Mouse (Mus musculus) urinary bladder, postnatal 14 days (tissue): Measurements from ENCODE around the gene Ccz1.

ENCODE experiments used
- DNase-seq: peaks from one replicate; pipeline ENCODE4 v3.0.0; 2021; ENCODE audit warnings: low spot score

Ccz1 gene

DNA sequence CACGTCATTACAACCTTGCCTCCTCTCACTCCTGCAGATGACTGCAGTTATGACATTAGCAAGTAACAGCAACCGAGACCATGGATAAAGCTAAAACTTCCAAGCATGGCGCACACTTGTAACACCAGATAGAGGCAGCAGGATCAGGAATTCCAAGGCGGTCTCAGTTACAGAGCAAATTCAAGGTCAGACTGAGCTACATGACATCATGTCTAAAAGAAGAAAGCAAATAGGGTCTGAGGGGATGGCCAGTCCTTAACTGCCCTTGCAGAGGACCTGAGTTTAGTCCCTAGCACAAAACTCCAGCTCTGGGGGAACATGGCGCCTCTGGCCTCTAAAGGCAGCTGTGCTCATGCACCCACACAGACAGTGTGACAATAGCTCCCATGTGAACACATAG lies 20.8 kb downstream of the Ccz1 start:
- DNase-seq = no peak

DNA sequence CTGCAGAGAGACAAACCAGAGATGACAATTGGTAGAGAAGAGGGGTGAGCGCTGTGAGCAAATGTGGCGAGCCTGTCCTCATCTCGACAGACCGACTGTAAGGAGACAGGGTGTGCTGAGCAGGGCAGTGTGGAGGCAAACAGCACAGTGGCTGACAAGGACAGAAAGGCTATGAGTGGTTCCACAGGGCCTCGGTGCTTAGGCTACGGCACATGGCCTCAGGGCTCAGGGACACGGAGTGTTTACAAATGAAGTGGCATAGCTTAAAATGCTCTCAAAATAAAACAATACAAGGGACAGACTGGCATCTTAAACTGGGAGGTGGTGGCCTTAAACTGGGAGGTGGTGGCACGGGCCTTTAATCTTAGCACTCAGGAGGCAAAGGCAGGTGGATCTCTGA lies 21.4 kb downstream of the Ccz1 start:
- no peak for DNase-seq

DNA sequence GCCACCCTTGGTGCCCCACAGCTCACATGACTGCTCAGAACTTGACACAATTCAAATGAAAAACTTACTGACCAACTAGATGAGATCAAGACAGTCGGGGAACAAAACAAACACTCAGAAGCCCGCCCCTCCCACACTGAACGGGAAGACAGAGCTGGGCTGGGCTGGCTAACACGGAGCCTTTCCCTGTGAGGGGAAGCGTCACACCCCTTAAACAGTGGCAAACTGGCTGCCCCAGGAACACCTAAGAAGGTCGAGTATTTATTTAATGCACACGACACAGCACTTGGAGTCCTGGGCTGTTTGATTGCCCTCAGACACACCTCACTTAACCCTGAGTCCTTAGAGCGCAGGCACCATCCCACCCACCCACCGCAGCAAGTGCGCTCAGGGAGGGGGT lies 22.0 kb downstream of the Ccz1 start:
- no peak for DNase-seq

DNA sequence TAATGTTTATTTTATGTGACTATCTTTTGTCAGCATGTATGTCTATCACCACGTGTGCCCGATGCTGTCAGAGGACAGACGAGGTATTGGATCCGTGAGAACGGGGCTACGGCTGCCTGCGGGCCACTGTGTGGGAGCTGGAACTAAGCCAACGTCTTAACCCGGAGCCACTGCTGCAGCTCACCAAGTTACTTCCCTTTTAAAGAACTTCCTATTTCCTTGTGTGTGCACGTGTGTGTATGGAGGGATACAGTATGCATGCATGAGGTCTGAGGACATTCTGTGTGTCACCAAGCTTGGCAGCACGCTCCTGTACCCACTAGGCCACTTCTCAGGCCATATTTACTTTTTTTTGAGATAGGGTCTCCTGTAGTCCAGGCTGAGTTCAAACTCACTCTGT lies 24.6 kb downstream of the Ccz1 start:
- DNase-seq = no peak

DNA sequence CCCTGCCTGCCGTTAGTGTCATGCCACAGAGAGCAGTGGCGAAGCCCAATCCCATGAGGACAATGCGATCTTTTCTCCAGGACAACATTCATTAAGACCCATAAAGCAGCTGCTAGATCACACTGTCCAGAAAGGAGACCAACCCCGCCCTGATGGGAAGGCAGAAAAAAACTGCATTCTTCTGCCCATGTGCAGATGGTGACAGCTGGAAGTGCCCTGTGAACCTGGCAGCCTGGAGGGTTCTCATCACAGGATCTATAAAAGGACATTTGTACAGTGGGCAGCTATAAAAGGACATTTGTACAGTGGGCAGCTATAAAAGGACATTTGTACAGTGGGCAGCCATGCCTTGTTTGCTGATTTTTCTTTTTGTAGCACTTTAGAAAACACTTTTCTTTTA lies 25.6 kb downstream of the Ccz1 start:
- DNase-seq = no peak

DNA sequence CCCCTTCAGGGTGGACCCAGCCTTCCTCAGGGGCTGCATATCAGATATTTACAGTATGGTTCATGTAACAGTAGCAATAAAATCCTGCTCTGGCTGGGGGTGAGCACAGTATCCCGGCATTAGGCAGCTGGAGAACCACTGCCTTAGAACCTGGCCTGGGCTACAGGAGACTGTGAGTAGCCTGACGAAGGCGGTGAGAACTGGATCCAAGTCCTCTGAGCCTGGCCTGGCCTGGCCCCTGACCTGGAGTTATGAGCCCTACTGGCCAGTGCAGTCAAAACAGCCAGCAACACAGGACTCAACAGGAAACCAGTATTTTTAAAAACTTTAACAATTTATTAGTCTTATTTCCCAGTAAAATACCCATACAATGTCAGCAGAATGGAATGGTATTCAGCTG lies 27.1 kb downstream of the Ccz1 start:
- no peak for DNase-seq

DNA sequence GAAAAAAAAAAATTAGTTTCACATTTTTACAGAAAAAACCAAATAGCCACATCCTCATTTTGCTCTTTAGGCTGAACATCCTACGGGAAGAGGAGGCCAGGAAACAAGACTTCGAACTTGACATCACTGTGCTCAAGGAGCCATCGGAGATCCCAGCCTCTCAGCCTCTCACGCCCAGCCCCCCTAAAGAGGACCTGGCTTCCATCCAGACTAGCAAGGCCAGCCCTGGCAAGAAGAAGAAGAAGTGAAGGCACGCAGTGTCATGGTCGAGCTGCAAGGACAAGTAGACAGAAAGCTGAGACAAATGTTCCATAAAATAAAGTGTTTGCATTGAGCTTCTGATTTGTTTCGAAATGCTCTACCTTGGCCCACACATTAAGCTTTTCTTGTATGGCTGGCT lies 29.3 kb downstream of the Ccz1 start:
- DNase-seq = no peak

DNA sequence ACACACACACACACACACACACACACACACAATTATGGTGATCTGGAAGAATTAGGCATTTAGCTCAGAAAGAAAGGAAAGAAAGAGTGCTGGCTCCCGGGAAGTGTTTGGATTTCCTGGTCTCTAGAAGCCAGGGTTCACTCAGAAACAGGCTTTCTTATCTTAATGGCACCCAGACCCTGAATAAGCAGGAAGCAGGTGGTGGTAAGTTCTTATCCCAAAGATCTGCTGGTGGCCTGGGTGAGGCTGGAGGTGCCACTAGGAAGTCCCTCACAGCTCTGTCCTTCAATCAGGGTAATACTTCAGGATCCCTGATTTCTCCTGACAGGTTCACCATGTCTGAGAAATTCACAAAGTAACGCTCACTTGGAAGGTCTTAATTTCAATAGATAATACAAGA lies 32.3 kb downstream of the Ccz1 start:
- no peak for DNase-seq

DNA sequence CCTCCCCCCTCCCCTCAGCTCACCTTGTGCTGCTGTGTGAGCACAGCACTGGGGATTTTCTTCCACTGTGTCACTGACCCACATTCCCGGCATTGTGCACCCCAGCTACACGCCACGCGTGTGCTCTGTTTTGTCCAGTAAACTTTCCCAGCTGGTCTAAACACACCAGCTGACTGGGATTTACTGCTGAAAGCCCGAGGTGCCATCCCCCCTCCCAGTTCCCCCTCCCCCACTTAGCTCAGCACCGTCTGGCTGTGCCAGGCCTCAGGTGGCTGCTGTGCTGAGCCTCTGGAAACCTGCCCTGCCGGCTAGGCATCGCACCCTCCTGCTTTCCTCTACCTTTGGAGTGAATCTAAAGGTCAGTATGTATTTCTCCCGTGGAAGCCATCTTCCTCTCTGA lies 33.8 kb downstream of the Ccz1 start:
- peak; percentile 24 for DNase-seq

DNA sequence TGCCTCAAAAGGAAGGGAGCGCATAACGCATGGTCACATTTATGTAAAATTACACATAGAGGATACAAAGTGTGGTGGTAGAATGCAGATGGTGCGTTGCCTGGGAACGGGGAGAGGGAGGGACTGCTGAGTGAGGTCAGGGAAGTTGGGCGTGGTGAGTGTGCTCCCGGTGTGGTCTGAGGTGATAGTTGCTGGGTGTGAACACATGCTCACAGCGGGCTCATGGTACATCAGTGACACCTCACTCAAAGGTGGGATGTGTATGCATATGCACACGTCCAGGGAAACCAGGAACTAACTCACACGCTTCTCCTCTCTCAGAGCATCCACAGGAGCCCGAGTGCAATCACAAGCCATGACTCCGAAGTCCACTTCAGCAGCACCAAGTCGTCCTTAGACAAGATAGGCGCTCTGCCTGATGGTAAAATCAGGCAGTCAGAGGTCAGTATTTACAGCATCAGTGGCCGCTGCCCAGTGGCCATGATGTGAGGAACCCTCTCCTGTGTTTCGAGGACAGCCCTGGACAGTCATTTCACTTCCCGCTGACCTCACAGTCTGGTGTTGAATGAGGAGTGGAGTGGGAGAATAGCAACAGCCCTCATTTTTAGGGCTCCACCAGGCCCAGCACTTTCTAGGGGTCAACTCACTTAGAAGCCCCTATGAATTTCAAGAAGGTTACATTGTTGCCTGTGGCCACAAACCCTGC lies 37.8 kb downstream of the Ccz1 start:
- DNase-seq = no peak

DNA sequence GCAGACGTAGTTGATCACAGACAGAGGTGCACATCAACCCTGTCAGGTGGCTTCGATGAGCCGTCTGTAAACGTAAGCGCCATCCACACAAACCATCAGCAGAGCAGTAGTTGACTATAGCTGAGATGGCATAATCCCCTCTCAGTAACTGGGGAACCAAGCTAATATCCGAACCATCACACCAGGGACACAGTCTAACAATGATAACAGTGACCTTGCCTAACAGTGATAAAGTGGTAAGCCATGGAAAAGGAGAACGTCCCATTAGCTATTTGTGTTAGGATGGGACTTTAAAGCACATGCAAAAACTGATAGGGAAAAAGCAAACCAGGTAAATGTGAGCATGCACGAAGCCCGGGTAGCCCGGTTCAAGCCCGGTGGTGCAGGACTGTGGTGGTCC lies 38.4 kb downstream of the Ccz1 start:
- no peak for DNase-seq

DNA sequence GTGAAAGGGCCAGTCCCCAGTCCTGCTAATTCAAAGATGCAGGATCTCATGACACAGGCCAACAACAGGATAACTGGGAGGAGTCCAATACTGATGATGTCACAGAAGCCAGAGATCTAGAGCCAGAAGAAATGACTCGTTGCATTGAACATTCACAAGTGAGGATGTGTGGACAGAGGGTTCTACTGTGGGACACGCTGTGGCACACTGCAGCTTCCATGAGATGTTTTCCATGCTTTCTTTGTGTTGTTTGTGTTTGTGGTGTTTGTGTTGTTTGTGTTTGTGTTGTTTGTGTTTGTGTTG lies 39.1 kb downstream of the Ccz1 start:
- DNase-seq = no peak

DNA sequence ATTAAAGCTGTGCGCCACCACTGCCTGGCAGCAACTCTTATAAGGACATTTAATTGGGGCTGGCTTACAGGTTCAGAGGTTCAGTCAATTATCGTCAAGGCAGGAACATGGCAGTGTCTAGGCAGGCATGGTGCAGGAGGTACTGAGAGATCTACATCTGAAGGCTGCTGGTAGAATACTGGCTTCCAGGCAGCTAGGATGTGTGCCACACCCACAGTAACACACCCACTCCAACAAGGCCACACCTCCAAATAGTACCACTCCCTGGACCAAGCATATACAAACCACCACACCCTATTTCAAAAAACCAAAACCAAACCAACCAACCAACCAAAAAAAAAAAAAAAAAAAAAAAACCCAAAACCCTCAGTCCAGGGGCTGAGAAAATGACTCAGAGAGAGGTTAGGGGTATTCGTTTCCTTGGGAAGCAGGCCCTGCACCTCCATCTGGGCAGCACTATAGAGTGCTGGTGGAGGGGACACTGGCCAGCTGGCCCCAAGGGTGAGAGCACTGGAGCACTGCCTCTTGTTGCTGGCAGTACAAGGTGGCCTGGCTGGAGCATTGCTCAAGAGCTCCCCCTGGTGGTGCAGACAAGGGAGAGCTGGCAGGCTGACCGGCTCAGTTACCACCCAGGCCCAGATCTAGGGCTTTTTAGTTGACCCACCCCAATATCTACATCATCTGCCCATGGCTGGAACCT lies 39.6 kb downstream of the Ccz1 start:
- DNase-seq = peak; percentile 59

DNA sequence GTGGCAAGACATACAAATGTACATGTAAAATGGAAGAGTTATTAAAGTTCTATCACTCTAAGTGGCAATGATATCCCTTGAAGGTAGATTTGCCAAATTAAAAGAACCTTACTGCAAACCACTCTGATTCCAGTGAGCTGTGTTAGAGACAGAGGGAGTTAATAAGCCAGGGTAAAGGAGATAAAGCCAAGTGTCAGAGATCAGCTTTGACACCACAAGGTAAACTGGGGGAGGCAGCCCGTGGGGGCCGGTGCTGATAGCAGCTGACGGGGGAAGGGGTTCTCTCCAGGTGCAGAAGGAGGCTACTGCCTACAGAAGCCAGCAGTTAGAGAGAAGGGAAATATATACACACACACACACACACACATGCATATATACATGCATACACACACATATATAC lies 42.0 kb downstream of the Ccz1 start:
- DNase-seq = no peak

DNA sequence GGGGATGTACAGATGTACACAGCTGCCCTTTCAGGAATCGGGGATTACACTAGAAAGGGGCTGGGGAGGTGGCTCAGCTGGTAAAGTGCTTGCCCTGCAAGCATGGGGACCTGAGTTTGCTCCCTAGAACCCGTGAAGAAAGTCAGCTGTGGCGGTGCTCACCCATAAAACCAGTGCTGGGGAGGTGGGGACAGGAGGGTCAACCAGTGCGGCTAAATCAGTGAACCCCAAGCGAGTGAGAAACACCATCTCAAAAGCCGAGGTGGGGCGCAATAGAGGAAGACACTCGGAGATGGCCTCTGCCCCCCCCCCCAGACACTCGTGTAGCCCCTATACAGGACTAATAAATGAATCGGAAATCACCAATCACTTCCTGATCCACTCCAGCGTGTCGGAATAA lies 48.0 kb downstream of the Ccz1 start:
- DNase-seq = no peak

DNA sequence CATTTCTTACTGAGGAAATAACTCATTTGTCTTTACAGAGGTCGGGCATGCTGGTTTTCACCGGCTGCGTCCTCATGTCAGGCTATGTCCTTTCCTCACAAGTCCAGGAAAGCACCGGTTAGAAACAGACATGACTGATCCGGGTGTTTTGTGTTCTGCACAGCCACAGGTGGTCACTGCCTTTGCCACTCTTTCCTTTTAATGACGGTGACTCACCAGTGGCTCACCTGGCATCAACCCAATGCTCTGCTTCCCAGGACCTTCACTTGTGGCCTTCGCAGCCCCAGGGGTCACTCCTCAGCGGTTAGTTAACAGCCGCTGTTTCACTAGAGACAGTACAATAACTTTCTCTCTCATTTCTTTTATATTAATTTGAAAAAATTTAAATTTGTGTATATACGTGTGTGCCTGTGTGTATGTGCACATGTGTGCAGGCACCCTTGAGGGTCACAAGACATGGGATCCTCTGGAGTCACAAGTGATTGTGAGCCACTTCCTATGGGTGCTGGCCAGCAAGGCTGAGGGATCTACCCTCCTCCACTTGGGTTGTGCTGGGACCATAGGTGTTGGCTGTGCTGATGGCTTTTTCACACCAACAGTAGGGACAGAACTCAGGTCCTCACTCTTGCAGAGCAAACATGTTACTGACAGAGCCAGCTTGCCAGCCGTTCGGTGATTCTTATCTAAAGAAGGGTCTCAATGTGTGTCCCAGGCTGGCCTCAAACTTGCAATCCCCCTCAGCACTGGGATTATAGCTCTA lies 48.9 kb downstream of the Ccz1 start:
- DNase-seq = no peak

DNA sequence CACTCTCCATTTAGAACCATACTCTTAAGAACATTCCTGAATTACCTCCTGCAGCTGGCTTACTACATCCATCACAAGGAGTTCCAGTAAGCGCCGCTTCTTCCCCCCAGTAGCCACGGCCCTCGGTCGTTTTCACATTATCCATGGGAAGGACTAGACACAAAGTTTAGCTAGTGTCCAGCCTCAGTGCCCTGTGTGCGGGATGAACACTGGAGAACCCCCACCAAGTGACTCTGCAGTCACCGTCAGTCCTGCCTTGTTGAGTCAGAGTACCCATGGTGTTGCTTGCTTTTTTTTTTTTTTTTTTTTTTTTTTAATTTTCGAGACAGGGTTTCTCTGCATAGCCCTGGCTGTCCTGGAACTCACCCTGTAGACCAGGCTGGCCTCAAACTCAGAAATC lies 53.5 kb downstream of the Ccz1 start:
- DNase-seq = no peak

DNA sequence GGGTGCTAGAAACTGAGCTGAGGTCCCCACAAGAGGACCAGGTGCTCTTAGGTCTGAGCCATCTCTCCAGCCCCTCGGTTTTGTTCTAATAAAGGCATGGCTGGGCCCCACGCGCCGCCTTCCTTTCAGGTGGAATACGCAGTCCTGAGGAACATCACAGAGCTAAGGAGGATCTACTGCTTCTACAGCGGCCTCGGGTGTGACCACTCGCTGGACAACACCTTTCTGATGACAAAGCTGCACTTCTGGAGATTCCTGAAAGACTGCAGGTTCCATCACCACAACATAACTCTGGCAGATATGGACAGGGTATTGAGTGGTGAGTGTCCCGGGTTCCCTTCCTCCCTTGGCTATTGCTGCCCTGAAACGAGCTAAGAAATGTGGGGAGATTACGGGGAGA lies 55.1 kb downstream of the Ccz1 start:
- no peak for DNase-seq

DNA sequence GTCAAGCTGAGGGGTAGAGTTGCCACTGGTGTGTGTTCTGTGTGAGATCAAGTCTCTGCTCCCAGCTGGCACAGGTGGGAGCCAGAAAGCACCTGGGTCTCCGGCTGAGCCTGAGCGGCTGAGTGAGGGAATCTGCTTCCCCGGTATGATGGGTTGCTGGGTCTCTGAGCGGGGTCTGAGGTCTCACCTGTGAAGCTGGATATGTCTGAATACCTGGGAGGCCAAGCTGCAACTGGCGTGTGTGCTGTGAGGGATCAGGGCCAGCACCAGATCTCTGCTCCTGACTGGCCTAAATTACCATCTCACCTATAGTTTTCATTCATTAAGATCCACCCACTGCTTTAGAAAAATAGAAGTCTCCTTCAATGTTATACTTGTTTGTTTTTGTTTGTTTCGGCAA lies 57.6 kb downstream of the Ccz1 start:
- DNase-seq = no peak

DNA sequence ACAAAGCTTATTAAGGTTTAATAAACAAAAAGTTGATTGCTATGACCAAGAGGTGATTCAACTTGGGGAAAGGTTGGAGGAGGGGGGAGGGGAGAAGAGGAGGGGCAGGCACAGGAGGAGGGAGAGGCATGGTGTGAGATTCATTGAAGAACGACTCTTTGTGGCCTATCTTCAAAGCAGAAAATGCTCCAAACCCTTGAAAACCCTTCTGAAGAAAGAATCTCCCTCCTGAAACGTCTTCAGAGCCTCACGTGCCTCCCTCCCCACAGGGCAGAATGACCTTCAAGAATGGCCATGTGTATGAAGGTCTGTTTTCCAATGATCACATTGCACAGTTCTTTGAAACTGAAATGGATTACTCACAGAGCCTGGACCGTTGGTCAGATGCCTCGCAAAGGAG lies 64.7 kb downstream of the Ccz1 start:
- DNase-seq = no peak

DNA sequence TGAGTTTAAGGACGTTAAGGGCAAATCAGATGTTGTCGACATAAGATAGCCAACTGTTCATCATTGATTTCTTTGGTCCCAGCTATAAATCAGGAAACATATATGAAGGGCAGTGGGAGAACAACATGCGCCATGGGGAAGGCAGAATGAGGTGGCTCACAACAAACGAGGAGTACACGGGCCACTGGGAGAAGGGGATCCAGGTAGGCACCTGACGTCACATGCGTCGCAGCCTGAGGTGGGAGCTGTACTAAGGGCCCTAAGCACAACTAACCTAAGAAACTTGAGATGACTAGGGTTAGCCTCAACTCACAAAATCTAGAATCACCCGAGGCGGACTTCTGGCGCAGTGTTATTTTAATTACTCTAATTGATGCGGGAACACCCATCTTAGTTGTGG lies 66.3 kb downstream of the Ccz1 start:
- DNase-seq = no peak

DNA sequence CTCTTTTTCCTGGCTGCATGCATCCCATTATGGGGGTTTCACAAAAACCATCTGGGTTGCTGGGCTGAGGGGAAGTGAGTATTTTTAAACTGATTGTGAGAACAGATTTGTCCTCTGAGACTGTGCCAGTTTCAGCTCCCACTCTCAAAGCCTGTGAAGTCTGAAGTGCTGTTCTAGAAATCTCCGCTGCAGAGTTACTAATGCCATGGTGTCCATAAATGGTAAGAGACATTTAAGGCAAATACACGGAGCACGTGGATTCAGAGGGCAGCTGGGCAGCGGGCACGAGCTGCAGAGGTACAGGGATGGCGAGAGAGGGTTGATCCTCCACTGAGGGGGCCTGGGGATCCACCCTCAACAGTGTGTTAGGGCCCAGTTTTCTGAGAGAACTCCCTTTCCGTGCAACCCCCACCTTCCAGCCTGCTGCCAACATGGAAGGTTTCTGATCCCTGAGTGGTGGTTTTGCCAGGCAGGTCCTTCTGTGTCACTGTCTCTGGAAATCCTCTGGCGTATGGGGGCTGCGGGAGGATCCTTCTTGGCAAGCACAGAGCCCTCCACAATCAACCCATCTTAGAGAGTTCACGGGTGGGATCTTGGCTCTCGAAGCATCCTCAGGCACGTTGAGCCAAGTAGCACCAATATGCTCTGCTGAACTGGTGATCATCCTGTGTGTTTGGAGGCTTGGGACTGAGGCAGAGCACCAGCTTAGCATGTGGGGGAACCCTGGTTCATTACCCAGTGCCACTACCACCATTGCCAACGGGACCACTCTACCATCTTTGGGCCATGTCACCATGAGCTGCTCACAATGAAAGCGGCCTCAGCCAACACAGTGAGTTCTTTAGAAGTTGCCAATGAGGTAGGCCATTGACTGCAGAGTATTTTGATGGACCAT lies 71.2 kb downstream of the Ccz1 start:
- no peak for DNase-seq

DNA sequence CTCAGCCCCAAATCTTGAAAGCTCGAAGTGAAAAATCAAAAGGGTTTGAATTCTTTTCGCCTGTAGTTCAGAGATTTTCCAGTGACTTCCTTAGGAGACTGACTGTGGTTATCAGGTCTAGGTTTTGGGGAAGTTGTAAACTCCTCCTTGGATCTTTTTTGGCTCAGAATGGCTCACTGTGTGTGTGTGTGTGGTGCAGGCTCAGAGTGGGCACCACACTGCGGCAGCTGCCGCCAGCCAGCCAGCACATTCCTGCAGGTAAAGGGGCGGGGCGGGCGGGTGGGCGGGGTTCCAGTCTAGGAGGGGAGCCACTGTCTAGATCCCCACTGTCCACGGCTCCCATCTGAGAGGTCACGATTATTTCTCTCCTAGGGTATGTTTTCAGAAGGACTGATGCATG lies 73.1 kb downstream of the Ccz1 start:
- DNase-seq = no peak
